Mouse (Mus musculus): ENCODE measurements around the gene Morn1.

- TF ChIP-seq EP300 (IDR thresholded peaks at IDR 0.05; ENCODE audit: low read depth) (no peak), CTCF (IDR thresholded peaks at IDR 0.05; ENCODE audit: low read depth) (no peak)
Measured at GRCm38 (mm10) chr4:155097452-155097851, 11.1 kb downstream of the Morn1 start.
